Mouse (Mus musculus) stomach, embryonic 14.5 days (tissue): ENCODE measurements around the gene Tceanc2. TPM values are rescaled to one million over a fixed set of nuclear protein-coding genes. Genes with fewer than 3 reads are reported as not detected.

Experiments used
- ATAC-seq: fragments of 200-750 bp; cut with Nextera tagmentation; 2 replicates; pipeline ENCODE4 v1.8.0; 2017; ENCODE audit warnings: low read depth, moderate TSS enrichment; ENCODE audit not compliant: insufficient number of reproducible peaks, insufficient read depth, low FRiP score
- H3K27ac ChIP-seq: fragments of 300-500 bp; sonication (generic); 2 replicates; pipeline ENCODE4 v1.5.1; 2014; ENCODE audit warnings: mild to moderate bottlenecking, low read length, moderate library complexity, mixed read lengths
- H3K27me3 ChIP-seq: fragments of 300-500 bp; sonication (generic); 2 replicates; pipeline ENCODE4 v1.6.1; 2014; ENCODE audit warnings: low read length, control low read depth, mixed read lengths; ENCODE audit not compliant: control insufficient read depth, insufficient read depth
- H3K36me3 ChIP-seq: fragments of 300-500 bp; sonication (generic); 2 replicates; pipeline ENCODE4 v1.6.1; 2014; ENCODE audit warnings: mild to moderate bottlenecking, control low read depth, low read length, moderate library complexity, mixed read lengths; ENCODE audit not compliant: control insufficient read depth, insufficient read depth
- H3K4me1 ChIP-seq: fragments of 300-500 bp; sonication (generic); 2 replicates; pipeline ENCODE4 v1.6.1; 2014; ENCODE audit warnings: low read length, control low read depth, mixed read lengths; ENCODE audit not compliant: control insufficient read depth, insufficient read depth
- H3K4me2 ChIP-seq: fragments of 300-500 bp; sonication (generic); replicated peaks from 2 replicates; pipeline ENCODE4 v1.6.1; 2014; ENCODE audit warnings: low read depth, low read length, control low read depth
- H3K4me3 ChIP-seq: fragments of 300-500 bp; sonication (generic); 2 replicates; pipeline ENCODE4 v1.5.1; 2014; ENCODE audit warnings: low read depth, low read length, control low read depth
- H3K9ac ChIP-seq: fragments of 300-500 bp; sonication (generic); replicated peaks from 2 replicates; pipeline ENCODE4 v1.6.1; 2014; ENCODE audit warnings: low read depth, mild to moderate bottlenecking, control low read depth, low read length, moderate library complexity, mixed read lengths
- H3K9me3 ChIP-seq: fragments of 300-500 bp; sonication (generic); 2 replicates; pipeline ENCODE4 v1.6.1; 2016; ENCODE audit warnings: low read depth, low read length, control low read depth; ENCODE audit not compliant: control insufficient read depth
- WGBS: fragments of 180-500 bp; shearing (Covaris S2); extraction: QIAGEN DNeasy Blood & Tissue Kit; methylation state at CpG from one replicate; pipeline ENCODE4 v1.1.7; 2014; 5-methylcytosine and 5-hydroxymethylcytosine counted together
- polyA plus RNA-seq: library from polyadenylated mRNA; unstranded; fragments of >200 nt; fragmentation: Nextera tagmentation; extraction: Ambion mirVana; gene quantifications from 2 replicates; pipeline ENCODE4 v1.2.1, GENCODE M21; 2014

The Tceanc2 gene
- polyA plus RNA-seq, 1 experiment from 2014 or later, result 20.8 TPM

DNA sequence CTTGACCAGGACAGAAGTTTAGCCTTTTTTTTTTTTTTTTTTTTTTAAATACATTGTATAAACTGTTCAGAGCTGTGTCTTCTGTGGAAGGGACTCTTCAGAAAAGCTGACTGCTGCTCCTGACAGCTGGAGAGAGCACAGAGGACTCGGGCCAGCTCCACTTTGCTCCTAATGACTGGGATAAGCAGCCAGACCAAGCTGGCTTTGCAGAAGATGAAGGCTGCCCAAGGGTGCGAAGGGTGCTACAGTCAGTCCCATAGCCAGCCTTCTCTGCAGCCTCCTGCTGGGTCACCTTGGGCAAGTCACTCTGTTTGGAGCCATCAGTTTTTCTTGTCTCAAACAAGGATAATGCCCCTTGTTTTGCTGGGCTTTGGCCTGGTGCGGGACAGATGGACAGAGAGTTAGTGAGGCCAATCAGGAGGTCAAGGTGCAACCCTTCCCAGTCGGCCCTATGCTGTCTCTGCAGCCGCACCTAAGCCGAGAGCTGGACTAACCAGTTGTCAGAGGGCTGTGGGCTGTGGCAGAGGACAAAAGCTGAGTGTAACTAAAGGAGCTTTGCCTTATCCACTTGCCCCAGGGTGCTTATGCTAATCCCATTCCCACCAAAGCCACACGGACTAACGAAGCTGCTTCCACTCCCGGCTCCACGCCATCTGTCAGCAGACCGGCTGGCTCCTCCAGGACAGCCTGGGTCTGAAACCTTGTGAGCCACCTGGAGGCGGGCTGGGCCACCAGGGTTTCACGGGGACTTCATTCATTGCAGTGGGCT, 50.8 kb downstream of the Tceanc2 start:
- ATAC-seq, result no peak
- no peak overlapping the region for H3K4me2 ChIP-seq

DNA sequence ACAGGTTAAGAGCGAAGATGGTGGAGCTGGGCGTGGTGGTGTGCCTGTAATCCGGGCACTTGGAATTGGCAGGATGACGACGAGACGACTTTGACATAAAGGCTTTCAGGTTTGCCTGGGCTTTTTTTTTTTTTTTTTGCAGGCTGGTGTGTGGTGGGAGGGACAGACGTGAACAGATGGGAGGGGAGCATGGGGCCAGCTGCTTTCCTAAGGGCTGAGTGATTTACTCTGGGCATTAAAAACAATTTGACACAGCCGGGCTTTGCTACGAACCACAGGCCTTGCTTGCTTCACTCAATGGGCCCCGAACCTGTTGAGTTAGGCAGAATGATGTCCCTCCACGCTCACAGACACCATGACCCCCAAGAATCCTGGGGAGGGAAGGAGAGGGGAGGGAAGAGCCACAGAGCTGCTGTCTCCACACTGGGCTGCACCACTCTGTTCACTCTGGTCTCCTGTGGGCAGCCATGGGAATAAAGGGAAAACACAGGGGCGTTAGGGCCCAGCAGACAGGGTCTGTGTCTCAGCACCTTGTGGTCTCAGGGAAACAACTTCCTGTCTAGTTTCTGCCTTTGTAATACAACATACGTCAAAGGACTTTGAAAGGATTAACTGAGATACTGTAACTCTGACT, 51.9 kb downstream of the Tceanc2 start:
- Histone ChIP-seq H3K27ac (no peak overlapping the region; the same call in 1 of the 2 replicates), H3K36me3 (no peaks in the 10 kb centered on the region), H3K4me1 (peaks cover 27% of the 10 kb centered on the region; the same call in 1 of the 2 replicates), H3K4me2 (no peak overlapping the region), H3K9ac (no peak overlapping the region), H3K27me3 (no peaks in the 10 kb centered on the region), H3K4me3 (no peak overlapping the region), H3K9me3 (no peaks in the 10 kb centered on the region)
- 45% methylated on average over 13 of the region's 13 CpGs for WGBS
- ATAC-seq, result no peak

More for the DNA sequence above, 50.8 kb downstream of the Tceanc2 start:
- Histone ChIP-seq H3K4me1 (peaks cover 27% of the 10 kb centered on the region; the same call in 1 of the 2 replicates), H3K9ac (no peak overlapping the region), H3K9me3 (no peaks in the 10 kb centered on the region), H3K27me3 (no peaks in the 10 kb centered on the region), H3K4me3 (no peak overlapping the region), H3K27ac (no peak overlapping the region; the same call in 1 of the 2 replicates), H3K36me3 (no peaks in the 10 kb centered on the region)
- WGBS, result 37% methylated on average over 13 of the region's 13 CpGs

DNA sequence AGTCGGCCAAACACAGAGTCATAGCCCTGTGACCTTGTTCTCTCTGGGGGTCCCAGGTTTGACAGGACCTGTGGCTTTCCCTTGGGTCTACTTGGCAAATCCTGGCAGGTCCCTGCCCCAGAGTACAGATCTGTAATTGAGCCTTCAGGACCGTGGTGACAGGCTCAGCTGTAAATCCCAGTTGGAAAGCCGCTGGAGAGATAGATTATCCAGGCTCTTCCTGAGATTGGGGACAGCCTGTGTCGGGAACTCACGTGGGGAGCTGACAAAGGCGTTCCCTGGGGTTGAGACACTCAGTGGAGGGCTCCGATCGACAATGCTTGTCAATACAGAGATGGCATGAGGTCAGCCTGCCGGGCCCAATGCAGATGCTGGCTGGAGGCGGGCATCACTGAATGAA, 52.5 kb downstream of the Tceanc2 start:
- Histone ChIP-seq H3K27me3 (no peaks in the 10 kb centered on the region), H3K4me1 (peaks cover 28% of the 10 kb centered on the region; the same call in 1 of the 2 replicates), H3K4me3 (no peak overlapping the region), H3K9ac (no peak overlapping the region), H3K4me2 (no peak overlapping the region), H3K27ac (no peak overlapping the region), H3K9me3 (no peaks in the 10 kb centered on the region), H3K36me3 (no peaks in the 10 kb centered on the region)
- no peak for ATAC-seq
- WGBS, result 65% methylated on average over 10 of the region's 10 CpGs

DNA sequence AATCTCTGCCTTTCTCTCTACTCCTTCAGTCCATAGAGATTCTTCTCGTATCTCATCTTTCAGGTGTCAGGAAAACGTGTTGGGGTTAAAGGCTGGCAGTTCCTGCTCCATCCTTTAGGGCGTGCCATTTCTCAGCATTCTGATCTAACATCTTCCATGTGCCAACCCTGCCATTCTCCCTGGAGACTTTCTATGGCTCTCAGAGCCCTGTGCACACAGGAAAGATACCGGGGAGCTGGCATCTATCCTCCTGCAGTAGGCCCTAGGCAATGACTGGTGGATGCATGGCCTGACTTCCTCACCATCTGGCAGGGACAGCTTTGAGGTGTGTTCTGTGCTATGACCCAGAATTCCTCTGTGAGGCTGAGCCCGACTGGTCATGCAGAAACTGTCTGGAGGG, 53.8 kb downstream of the Tceanc2 start:
- Histone ChIP-seq H3K4me3 (no peak overlapping the region), H3K4me2 (no peak overlapping the region), H3K9me3 (no peaks in the 10 kb centered on the region), H3K27ac (no peak overlapping the region), H3K9ac (no peak overlapping the region), H3K27me3 (no peaks in the 10 kb centered on the region), H3K4me1 (peaks cover 36% of the 10 kb centered on the region), H3K36me3 (no peaks in the 10 kb centered on the region)
- 69% methylated on average over 5 of the region's 5 CpGs for WGBS
- ATAC-seq, result no peak

DNA sequence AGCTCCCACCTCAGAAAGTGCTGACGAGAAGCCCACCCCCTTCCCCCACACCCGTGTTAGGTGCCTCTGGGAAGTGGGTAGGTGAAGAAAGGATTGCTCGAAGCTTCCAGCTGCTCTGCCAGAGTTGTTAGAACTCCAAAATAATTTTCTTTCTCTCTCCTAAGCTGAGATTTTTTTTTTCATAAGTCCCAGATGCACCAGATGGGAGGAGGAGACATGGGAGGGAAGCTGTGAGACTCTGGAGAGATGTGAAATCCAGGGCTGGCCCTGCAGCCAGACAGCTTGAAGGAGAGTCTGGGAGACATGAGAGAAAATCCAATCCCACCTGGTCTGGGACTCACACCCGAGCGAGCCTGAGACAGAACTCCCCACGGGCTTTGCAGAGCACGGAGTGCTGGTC, 54.5 kb downstream of the Tceanc2 start:
- no peak for ATAC-seq
- WGBS, result 50% methylated on average over 7 of the region's 7 CpGs
- H3K27ac ChIP-seq, result no peak overlapping the region

DNA sequence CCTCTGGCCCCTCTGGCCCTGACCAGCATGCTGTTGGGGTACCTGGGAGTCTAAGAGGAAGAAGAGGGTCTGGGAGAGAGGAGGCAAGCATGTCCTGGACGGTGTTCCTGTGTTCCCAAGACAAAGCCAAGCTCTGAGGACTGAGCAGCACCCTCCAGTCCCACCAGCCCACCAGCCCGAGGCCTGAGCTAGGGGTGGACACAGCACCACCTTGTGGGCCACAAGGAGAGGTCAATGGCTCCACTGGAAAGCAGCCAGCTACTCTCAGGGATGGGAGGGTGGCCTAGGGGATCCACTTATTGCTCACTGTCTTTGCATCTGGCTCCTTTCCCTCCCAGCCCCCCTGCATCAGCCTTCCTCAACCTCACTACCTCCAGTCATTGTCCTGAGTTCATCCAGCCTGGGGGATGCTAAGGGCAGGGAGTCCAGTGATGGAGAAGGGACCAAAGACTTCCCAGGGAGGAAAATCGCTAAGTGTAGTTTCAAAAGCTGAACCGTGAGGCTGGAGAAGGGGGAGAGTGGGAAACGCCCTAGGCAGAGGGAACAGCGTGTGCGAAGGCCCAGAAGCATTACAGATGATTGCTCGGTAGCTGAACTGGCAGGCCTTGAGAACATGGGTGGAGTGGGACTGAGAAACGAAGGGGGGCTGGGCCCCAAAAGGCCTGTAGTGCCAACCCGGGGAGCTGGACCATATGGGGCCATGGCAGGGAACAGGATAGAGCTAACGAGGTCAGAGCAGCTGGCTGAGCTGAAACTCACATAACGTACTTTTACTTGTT, 57.6 kb downstream of the Tceanc2 start:
- H3K27me3 ChIP-seq, result no peaks in the 10 kb centered on the region
- H3K4me2 ChIP-seq, result no peak overlapping the region
- H3K36me3 ChIP-seq, result no peaks in the 10 kb centered on the region
- no peak overlapping the region for H3K9ac ChIP-seq
- no peak overlapping the region for H3K27ac ChIP-seq
- H3K4me3 ChIP-seq, result no peak overlapping the region
- 63% methylated on average over 12 of the region's 12 CpGs for WGBS
- H3K9me3 ChIP-seq, result no peaks in the 10 kb centered on the region
- no peak for ATAC-seq
- peaks cover 22% of the 10 kb centered on the region for H3K4me1 ChIP-seq

More for the DNA sequence above, 54.5 kb downstream of the Tceanc2 start:
- no peak overlapping the region for H3K4me3 ChIP-seq
- H3K9ac ChIP-seq, result no peak overlapping the region
- no peak overlapping the region for H3K4me2 ChIP-seq
- no peaks in the 10 kb centered on the region for H3K9me3 ChIP-seq
- no peaks in the 10 kb centered on the region for H3K27me3 ChIP-seq
- no peaks in the 10 kb centered on the region for H3K36me3 ChIP-seq
- H3K4me1 ChIP-seq, result peaks cover 35% of the 10 kb centered on the region

DNA sequence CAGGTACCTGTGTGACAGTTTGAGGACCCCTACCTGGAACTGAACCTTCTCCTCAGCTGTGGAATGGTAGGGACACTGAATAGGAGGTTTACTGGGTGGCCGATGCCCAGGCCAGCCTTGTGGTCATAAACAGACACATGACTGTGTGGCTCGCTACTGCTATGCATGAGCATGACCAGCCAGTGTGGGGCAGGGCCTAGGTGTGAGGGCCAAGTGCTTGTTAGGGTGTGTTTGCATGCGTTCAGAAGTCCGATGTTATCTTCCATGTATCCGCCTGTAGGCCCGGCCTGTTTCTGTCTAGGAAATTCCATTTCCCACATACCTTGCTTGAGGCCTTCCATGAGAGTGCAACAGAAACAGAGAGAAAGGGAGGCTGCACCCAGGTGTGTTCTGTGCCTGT, 58.2 kb downstream of the Tceanc2 start:
- no peak overlapping the region for H3K9ac ChIP-seq
- no peak overlapping the region for H3K27ac ChIP-seq
- no peak for ATAC-seq
- WGBS, result 86% methylated on average over 6 of the region's 6 CpGs
- H3K36me3 ChIP-seq, result no peaks in the 10 kb centered on the region
- H3K4me2 ChIP-seq, result no peak overlapping the region
- no peaks in the 10 kb centered on the region for H3K9me3 ChIP-seq
- peaks cover 22% of the 10 kb centered on the region for H3K4me1 ChIP-seq
- no peak overlapping the region for H3K4me3 ChIP-seq
- H3K27me3 ChIP-seq, result no peaks in the 10 kb centered on the region

DNA sequence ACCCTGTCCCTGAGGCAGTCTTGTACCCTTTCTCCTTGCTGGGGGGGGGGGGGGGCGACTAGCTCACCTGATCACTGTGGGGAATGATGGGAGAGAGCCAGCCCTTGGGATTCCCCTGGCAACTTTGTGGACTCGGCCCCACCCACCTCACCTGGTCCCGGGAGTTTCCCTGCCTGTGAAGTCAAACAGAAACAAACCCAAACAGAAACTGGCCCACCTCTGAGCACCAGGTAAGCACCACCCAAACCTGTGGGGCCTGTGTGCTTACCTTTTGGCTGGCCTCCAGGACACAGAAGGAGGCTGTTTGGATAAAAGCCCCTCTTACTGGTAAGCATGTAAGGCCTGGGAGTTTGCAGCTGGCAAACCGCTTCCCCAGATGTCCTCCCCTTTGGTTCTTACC, 59.9 kb downstream of the Tceanc2 start:
- Histone ChIP-seq H3K27me3 (no peaks in the 10 kb centered on the region), H3K36me3 (no peaks in the 10 kb centered on the region), H3K27ac (peak overlapping the region; percentile 63; the same call in 1 of the 2 replicates), H3K4me2 (no peak overlapping the region), H3K4me3 (no peak overlapping the region), H3K9ac (no peak overlapping the region), H3K9me3 (no peaks in the 10 kb centered on the region), H3K4me1 (peaks cover 20% of the 10 kb centered on the region)
- ATAC-seq, result peak; percentile 81
- WGBS, result 46% methylated on average over 4 of the region's 4 CpGs
